Mouse (Mus musculus) adrenal gland, postnatal 36 days (tissue): ENCODE results near the gene Pdk1. TPM values are rescaled to one million over a fixed set of nuclear protein-coding genes. Genes with fewer than 3 reads are reported as not detected.

Source experiments
- DNase-seq, 2 experiments: peaks; one replicate each; pipeline ENCODE4 v3.0.0; 2021; ENCODE audit warnings: mixed read lengths in 1 of 2
- total RNA-seq, 2 experiments: library from RNA; stranded (reverse); gene quantifications; 2 replicates each; pipeline ENCODE4 v1.2.3; 2021

Pdk1 gene
- total RNA-seq, 2 experiments from 2014 or later: 36.1 to 48.6 TPM

DNA sequence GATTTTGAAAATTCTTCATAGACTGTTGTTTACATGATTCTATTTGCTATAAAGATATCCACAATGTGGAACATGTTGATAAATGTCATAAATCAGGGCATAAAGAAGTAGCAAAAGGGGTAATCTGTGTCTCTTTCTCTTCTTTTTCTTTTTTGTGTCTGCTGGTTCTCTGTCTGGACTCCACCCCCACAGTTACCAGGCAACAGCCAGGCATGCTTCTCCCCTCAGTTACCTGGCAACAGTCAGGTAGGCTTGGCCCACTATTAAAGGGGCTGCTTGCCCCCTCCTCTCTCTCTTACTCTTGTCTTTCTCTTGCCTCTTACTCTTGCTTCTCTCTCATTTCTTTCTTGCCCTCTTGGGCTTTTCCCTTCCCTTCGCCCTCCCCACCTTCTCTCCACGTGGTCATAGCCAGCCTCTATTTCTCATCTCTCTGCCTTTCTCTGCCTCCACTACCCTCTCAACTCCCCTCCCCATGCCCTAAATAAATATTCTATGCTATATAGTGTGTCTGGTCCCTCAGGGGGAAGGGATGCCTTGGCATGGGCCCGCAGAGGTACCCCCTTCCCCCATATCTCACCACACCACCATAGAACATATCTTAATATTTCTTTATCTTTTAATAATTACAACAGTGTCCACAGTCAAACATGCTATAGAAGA is 64.8 kb downstream of the Pdk1 start:
- no peak for DNase-seq

DNA sequence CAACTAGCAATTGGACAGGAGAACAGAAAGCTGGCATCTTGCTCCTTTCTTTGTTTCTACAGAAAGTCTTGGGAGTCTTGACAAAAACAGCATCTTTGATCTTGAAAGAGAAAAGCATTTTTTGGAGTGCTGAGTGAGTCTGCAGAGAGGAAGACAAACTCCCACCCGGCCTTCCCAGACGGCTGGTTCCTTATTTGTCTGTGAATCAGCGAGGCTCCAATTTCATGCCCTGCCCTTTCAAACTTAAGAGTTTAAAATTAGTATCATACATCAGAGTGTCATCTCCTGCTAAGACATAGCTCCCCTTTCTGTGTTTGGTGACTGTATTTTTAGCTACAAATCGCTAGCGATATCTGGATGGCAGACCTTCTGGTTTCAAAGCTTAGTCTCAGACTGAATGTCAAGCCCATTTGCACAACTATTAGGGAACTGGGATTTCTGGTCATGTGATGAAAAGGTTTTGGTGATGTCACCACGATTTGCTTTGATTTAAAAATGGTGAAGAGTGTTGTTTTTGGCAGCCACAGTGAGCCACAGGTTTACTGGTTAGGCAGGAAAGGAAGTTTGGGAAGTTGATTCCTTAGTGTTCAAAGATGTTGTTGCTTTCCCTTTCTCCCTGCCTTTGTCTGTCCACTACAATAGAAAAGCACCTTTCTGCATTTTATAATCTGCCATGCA is 65.8 kb downstream of the Pdk1 start:
- DNase-seq: no peak

DNA sequence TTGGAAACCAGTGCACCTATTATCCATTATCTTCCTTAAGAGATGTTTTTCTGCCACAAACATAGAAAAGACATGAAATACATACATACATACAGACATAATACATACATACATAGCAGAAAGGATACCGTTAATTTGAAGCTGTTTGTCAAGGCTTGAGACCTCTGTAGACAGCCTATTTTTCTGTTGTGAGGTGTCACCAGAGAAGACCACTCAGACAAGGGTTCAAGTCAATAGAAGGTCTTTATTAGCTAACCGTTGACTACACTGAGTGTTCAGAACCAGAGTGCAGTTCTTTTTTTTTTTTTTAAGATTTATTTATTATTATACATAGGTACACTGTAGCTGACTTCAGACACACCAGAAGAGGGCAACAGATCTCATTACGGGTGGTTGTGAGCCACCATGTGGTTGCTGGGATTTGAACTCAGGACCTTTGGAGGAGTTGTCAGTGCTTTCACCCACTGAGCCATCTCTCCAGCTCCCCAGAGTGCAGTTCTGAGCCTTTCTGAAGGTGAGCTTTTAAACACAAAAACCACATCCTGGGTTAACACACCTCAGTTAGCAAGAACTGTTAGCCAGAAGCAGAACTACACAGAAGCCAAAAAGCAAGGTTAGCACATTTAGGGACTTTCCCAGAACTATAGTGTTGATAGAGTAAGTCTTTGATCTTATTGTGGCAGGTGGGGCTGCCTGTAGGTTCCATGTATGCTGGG is 68.1 kb downstream of the Pdk1 start:
- DNase-seq: no peak

DNA sequence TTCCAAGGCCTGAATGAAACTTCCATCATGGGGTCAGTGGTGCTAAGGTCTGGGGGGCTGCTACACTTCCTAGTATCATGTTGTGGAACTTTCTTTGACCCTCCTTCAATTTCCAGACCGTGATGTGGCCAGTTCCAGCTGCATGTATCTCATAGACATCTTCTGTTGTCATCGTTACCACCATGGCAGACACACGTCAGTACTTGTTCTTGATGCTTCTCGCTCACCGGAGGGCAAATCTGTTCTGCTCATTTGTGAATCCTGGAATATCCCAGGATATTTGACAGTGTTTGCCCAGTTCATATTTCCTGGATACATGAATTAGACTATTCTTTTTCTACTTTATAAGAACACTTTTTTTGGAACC is 68.7 kb downstream of the Pdk1 start:
- DNase-seq: no peak

DNA sequence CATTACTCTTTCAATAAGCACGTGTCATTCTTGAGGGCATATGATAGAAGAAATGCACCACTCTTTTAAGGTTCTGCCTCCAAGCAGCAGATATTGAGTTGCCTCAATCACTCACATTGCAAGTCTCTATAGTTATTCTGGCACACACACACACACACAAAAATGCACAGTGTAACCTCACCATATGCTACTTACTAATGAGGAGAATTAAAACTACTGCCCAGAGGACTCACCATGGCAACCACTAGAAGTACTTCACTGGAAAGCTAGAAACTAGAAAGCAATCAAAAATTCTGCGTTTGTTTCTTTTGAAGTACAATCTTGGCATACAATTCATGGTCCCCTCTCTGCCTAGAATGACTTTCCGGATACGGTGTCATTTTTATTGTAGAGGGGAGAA is 78.2 kb downstream of the Pdk1 start:
- DNase-seq: no peak

Other genes with a start within 250 kb of the Pdk1 start
- gene Itga6, start 127.6 kb upstream of the Pdk1 start, total RNA-seq: 100 to 1,000 TPM; 156 to 185 TPM
- gene Rapgef4, start 108.0 kb downstream of the Pdk1 start, total RNA-seq: 100 to 1,000 TPM; 131 to 359 TPM